Mouse (Mus musculus) left cerebral cortex, adult 11 months (tissue): ENCODE measurements around the gene Ccnk.
A peak's percentile ranks its signal among the peaks of the same experiment; 100 is the strongest.

ENCODE experiments used
- DNase-seq: peaks from one replicate; pipeline ENCODE4 v3.0.0; 2022; ENCODE audit warnings: low spot score

Gene Ccnk

DNA sequence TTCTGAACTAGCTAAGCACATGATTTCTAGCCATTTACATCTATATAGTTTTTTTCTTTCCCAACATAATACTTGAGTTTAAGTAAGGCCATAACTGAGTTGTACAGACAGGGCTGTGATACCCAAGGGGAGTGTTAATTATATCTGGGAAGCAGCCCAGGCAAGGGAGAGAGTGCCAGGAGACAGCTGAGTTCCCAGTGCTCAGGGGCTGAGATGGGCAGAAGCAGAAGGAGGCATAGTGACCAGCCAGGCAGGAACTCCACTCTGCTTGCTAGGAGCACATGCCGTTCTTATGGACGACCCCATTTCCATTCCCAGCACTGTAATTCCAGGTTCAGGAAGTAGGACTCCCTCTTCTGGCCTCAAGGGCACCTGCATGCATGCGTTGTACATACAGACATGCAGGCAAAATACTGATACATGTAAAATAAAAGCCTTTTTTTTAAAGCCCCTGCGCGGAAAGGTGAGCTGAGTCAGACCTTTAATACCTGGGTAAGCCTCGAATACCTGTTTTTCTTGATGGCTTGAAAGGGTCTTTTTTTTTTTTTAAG lies 8.2 kb downstream of the Ccnk start:
- DNase-seq, result no peak

DNA sequence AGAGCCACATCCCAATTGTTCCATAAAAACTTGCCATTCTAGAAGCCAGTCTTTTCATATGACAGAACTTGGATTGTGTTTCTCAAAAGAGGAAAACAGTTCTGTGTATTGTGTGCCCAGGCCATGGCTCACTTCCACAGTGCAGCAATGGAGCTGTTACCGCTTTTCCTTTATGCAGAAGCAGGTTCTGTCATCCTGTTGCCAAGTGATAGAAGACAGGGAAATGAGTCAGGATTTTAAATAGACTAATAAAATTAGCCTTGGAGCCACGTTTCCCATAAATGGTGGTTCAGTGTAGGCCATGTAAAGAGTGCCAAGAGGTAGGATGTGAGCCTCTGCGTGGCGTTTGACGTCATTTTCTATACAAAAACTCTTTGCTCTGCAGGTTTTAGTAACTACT lies 14.5 kb downstream of the Ccnk start:
- DNase-seq, result peak; percentile 45

- DNase-seq, result no peak
These were observed 16.4 kb downstream of the Ccnk start for GRCm38 (mm10) chr12:108195761-108196160.

GRCm38 (mm10) chr12:108198447-108198846 lies 19.1 kb downstream of the Ccnk start:
- no peak for DNase-seq

DNA sequence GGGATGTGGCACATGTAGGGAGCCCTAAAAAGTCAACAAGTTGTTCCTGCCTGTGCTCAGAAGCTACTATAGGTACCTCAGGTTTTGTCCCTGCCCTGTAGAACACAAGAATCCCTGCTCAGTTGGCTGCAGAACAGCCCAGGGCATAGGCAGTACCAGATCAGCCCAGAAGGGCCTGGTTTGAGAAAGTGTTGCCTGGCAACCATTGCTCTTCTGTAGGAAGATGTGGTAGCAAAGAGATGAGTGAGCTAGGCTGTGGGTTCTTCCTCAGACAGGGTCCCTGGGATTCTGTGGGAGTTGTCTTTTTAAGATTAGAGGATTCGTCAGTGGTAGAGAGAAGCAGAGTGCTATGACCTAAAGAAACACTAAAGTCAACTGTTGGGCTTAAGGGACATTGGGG lies 20.7 kb downstream of the Ccnk start:
- DNase-seq, result no peak

GRCm38 (mm10) chr12:108203895-108204294 lies 24.5 kb downstream of the Ccnk start:
- no peak for DNase-seq

- DNase-seq, result no peak
These were observed 25.6 kb downstream of the Ccnk start for GRCm38 (mm10) chr12:108204978-108205377.

GRCm38 (mm10) chr12:108206641-108207040 lies 27.3 kb downstream of the Ccnk start:
- DNase-seq, result no peak

DNA sequence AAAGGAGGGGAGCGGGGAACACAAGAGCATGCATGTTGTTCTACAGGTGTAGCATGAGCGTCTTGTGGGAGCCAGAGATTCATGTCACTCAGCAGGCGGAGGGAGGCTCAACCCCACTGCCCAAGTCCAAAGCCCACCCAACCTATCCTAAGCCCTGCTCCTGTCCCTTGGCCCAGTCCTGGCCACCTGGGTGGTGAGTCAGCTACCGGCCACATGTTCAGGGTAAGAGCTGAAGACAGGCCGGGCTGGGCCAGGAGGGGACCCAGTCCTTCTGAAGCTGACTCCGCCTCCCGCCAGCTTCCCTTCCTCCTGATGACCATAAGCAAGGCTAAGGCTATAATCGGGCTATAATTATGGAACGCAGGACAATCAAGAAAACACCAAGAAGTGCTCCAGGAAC lies 28.8 kb downstream of the Ccnk start:
- DNase-seq, result no peak

GRCm38 (mm10) chr12:108208726-108209438 lies 29.5 kb downstream of the Ccnk start:
- DNase-seq, result peak; percentile 47

- no peak for DNase-seq
These were observed 31.2 kb downstream of the Ccnk start for GRCm38 (mm10) chr12:108210623-108211022.

DNA sequence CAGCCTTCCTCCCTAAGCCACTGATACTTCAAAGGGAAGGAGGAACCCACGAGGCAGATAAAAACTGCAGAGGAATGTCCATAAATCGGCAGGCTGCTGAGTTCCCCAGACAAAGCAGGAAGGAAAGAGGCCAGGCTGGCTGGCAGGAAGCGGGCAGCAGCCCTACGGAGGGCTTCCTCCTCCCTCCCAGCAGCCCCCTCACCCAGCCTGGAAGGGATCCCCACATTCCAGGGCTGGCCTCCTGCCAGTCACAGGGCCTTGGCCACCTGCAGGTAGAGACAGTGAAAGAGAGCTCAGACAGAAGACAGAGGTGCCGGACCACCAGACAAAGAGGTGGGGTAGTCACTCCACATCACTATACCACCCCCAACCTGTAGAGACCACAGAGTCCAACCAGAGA lies 32.7 kb downstream of the Ccnk start:
- DNase-seq, result no peak

DNA sequence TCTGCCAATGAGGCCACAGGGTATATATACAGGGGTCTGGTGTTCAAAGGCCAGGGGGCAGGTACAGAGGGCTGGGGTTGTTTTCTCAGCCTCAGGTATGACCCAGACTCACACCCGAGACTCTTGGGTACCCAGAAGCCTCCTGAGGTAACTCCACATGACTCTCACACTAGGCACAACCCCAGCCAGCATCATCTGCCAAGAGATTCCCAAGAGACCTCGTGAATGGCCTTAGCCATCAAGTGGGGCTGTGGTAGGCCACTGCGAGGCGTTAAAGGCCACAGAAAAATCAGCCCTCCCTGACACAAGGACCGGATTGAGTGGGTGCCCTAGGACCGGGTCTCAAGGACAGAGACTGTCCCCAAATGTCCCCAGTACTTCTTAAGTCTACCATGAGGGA lies 33.1 kb downstream of the Ccnk start:
- DNase-seq, result no peak

DNA sequence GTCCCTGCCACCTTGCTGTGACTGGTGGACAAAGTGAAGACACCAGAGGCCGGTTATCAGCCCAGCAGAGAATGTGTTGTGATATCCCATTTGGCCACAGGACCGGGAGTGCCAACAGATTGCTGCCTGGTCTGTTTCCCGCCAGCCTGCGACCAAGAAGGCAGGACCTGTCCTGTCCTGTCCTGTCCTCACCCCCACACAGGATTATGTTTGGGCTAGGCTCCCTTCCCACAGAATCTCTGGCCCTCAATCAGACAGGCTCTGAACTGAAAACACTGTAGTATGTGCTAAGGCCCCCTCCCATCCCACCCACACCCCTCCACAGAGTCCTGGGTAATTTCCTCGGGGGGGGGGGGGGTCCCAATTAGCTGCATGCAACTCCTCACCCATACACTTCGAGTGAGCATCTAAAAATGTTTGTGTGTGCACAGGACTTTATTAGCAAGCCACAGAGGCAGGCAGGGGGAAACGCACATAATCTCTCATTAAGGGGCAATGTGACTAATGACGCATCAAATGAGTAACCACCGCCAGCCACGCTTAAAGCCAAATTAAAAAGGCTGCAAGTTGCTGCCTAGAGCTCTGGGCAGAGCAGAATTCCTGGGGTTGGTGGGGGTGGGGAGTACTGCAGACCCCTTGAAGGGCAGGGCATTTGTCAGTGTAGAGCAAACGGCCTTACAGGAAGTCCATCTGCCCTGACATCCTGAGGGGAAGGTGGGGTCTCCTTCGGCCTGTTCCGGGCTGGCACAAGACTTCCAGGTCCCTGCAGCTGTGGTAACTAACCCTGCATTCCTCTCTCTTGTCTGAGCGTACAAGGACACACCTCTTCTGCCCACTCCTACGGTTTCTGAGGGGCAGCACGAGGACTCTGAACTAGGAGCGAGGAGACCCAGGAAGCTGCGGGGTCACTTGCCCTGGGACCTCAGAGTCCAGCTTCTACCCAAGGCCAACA lies 34.0 kb downstream of the Ccnk start:
- DNase-seq, result no peak

GRCm38 (mm10) chr12:108215090-108215489 lies 35.7 kb downstream of the Ccnk start:
- DNase-seq, result no peak

GRCm38 (mm10) chr12:108216611-108217370 lies 37.4 kb downstream of the Ccnk start:
- DNase-seq, result no peak

- DNase-seq, result no peak
These were observed 38.2 kb downstream of the Ccnk start for GRCm38 (mm10) chr12:108217572-108217971.

DNA sequence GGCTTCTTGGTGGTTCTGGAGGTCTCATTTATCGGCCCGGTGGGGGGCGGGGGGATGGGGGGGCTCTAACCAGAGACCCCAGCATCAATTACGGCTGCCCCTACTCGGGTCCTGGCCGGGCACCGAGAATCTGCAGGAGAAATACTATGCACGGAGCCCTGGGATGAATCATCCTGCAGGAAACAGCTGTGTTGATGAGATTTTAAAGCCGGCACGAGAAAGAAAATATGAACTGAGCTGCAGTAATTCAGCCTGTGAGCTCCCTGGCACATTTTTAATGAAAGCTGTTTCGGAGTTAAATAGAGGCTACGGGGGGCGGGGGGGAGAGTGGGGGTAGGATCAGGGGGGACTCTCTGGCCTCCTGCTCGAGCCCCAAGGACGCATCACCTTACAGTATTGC lies 39.8 kb downstream of the Ccnk start:
- DNase-seq, result no peak

DNA sequence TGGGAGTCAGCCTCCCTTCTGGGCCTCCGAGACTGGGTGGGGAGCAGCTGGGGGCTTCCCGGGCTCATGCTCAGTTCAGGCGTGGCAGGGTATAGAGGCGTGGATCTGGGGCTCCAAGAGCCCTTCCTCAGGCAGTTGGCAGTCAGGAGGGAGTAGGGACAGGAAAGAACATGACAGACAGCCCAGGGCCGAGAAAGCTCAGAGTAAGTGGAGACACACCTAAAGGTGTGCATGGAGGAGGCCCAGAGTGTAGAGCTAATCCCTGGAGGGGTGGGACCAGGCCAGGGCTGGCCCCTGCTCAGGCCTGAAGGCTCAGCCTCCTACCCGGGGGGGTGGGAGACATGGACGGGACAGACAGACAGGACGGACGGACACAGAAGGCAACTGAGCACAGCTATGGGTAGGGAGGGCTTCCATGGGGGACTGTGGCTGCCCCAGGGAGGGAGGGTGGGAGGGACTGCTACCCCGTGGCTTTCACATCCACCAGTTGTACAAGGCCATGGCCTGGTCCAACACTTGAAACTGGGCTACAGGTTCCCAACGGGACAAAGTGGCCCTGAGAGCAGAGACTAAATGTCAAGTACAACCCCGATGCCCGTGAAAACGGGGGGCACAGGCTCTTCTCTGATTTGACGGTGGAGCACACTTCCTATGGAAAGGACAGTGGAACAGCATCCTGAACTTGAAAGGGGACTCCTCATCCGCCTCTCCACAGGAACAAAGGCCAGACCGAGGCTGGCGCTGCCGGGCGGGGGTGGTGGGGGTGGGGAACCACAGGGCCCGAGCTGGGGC lies 40.6 kb downstream of the Ccnk start:
- DNase-seq, result no peak

DNA sequence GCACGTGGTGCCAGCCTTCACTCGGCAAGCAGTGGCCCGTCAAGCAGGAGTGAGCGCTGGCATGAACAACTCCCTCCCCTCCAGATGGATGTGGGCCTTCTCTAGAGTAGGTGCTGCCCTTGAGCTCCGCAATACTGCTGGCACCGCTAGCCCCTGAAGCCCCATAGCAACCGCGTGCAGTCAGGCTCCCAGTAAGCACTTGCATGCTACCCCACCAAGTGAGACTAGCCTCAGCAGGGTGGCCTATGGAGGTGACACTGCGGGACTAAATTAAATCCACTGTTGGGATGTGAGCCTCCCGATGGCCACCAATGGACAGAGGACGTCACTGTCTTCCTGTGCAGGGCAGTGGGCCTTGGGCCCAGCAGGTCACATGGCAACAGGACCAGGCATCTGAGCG lies 41.2 kb downstream of the Ccnk start:
- no peak for DNase-seq

- DNase-seq, result no peak
These were observed 41.8 kb downstream of the Ccnk start for GRCm38 (mm10) chr12:108221206-108221605.
